Mouse (Mus musculus): ENCODE measurements at regions not wholly inside any gene's neighbourhood (a gene's known extent, or its start where the extent isn't known, plus 50 kb on each side); places are given as distances from the start of the nearest gene placed in this dataset.
"Not testable (repeated sequence)": the region's sequence is repeated elsewhere in the genome, so short reads cannot be mapped to it uniquely, and the experiment has no call there.

- DNase-seq: no peak
These were observed 422.7 kb upstream of the Htr2a start for GRCm38 (mm10) chr14:74217914-74218446.

- DNase-seq: no peak
These were observed 420.9 kb upstream of the Htr2a start for GRCm38 (mm10) chr14:74219761-74220160.

- no peak for DNase-seq
These were observed 418.5 kb upstream of the Htr2a start for GRCm38 (mm10) chr14:74222093-74222492.

- DNase-seq: no peak
These were observed 411.0 kb upstream of the Htr2a start for GRCm38 (mm10) chr14:74229560-74230187.

GRCm38 (mm10) chr14:74240212-74240611, 400.4 kb upstream of the Htr2a start:
- no peak for DNase-seq

- DNase-seq: no peak
These were observed 391.3 kb upstream of the Htr2a start for GRCm38 (mm10) chr14:74249263-74249878.

GRCm38 (mm10) chr14:74250021-74250420, 390.6 kb upstream of the Htr2a start:
- DNase-seq: no peak

- no peak for DNase-seq
These were observed 388.2 kb upstream of the Htr2a start for GRCm38 (mm10) chr14:74252189-74253145.

- no peak for DNase-seq
These were observed 385.6 kb upstream of the Htr2a start for GRCm38 (mm10) chr14:74255000-74255399.

GRCm38 (mm10) chr14:74259437-74259836, 381.2 kb upstream of the Htr2a start:
- no peak for DNase-seq

GRCm38 (mm10) chr14:74267086-74267485, 373.6 kb upstream of the Htr2a start:
- no peak for DNase-seq

- no peak for DNase-seq
These were observed 346.1 kb upstream of the Htr2a start for GRCm38 (mm10) chr14:74294560-74294959.

GRCm38 (mm10) chr14:74304483-74304882, 336.2 kb upstream of the Htr2a start:
- no peak for DNase-seq

- DNase-seq: no peak
These were observed 333.8 kb upstream of the Htr2a start for GRCm38 (mm10) chr14:74306717-74307307.

GRCm38 (mm10) chr14:74309451-74309850, 331.2 kb upstream of the Htr2a start:
- DNase-seq: not testable (repeated sequence)

GRCm38 (mm10) chr14:74327291-74327690, 313.3 kb upstream of the Htr2a start:
- no peak for DNase-seq

- no peak for DNase-seq
These were observed 289.9 kb upstream of the Htr2a start for GRCm38 (mm10) chr14:74350751-74351150.

GRCm38 (mm10) chr14:74352286-74352685, 288.4 kb upstream of the Htr2a start:
- no peak for DNase-seq

GRCm38 (mm10) chr14:74358730-74359444, 281.8 kb upstream of the Htr2a start:
- DNase-seq: no peak

- DNase-seq: no peak
These were observed 280.7 kb upstream of the Htr2a start for GRCm38 (mm10) chr14:74359663-74360552.

- DNase-seq: no peak
These were observed 256.2 kb upstream of the Htr2a start for GRCm38 (mm10) chr14:74384481-74384880.
